Mouse (Mus musculus) left cerebral cortex, postnatal 25 days (tissue): Measurements from ENCODE around the gene Rnf113a2. TPM values are rescaled to one million over a fixed set of nuclear protein-coding genes. Genes with fewer than 3 reads are reported as not detected.

Experiments used
- DNase-seq, 2 experiments: peaks; one replicate each; pipeline ENCODE4 v3.0.0; 2022; ENCODE audit warnings: low spot score in 2 of 2, mixed read lengths in 1 of 2
- intact Hi-C: fragments of 180-260 bp; cut with DNase I; formaldehyde crosslinking; loops from one replicate; pipeline ENCODE4 v1.15.1; 2025
- total RNA-seq, 2 experiments: library from RNA; stranded (reverse); gene quantifications; 2 replicates each; pipeline ENCODE4 v1.2.3; 2021

The Rnf113a2 gene
- total RNA-seq: 10 to 100 TPM; 12.8 to 14.7 TPM

DNA sequence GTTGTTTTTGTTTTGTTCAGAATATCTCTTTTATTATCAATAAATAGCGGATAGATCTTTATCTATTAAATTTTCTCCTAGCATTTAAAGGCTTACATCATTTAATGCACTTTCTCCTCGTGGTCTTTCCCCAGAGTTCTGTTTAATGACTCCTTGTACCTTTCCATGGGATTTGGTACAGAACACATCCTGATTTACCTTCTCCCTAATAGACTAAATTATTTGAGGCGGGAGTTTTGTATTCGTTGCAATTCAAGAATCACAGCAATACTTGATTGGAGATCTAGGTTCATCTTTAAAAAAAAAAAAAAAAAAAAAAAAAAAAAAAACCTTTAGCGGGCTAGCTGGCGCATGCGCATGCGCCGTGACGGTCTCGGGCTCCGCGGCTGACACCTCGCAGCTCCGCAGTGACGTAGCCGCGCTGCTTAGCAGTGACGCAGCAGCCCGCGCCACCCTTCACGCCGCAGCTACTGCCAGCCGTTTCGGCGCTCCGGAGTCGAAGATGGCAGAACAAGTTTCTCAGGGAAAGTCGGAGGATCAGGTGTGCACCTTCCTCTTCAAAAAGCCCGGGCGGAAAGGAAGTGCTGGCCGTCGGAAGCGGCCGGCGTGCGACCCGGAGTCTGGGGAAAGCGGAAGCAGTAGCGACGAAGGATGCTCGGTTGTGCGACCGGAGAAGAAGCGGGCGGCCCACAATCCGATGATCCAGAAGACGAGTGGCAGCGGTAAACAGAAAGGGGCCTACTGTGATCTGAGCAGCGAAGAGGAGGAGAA lies at the start of gene Rnf113a2:
TSS of gene Rnf113a2 (plus strand) at position 363 of the 771 bp plus-strand sequence.
- intact Hi-C loops: loop anchor here (2.0 kb wide), 1 partner anchor 34 kb away; the partner anchor contains the start of genes Aldh6a1 and Lin52
- peak; percentile 87 to 88 for DNase-seq

DNA sequence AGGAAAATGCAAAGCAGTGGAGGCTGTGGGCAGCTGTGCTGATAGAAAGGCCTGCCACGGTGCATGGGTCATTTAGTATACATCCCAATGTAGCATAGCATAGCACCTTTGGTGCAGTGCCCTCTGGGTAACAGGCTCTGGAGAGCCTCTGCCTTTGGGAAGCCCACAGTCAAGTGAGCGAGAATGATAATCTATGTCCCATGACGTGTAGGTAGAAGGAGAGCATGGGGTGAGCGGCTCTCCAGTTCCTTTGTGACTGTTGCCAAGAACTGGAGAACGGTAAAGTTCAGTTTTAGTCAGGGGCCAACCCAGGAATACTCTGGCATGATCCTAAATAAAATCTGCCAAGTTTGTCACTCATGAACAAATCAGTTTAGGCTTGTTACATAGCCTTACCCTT lies 45.3 kb upstream of the Rnf113a2 start:
- DNase-seq: no peak
- intact Hi-C loops: no loop called here

- no peak for DNase-seq
- intact Hi-C loops: no loop called here
These were observed 43.0 kb upstream of the Rnf113a2 start for GRCm38 (mm10) chr12:84373831-84374481.

GRCm38 (mm10) chr12:84382369-84382768 lies 34.6 kb upstream of the Rnf113a2 start:
- intact Hi-C loops: no loop called here
- no peak for DNase-seq

- intact Hi-C loops: no loop called here
- no peak for DNase-seq
These were observed 32.3 kb upstream of the Rnf113a2 start for GRCm38 (mm10) chr12:84384644-84385081.

DNA sequence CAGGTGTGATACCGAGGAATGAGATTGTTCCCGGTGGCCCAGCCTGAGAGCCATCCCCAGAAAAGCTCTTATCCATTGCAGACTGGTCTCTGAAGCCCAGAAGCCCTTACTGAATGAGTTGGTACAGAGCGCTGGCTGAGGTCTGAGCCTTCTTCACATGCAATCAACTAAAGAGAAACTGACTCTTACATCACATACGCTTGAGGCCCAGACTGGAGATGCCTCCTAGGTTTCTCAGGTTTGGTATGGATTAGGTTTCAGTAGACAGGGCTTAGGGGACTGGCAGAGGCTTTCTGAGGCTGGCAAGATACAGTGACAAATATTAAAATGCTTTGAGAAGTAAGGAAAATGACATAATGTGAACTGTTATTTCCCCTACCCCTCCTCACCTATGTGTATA lies 31.6 kb upstream of the Rnf113a2 start:
- DNase-seq: no peak
- intact Hi-C loops: no loop called here

DNA sequence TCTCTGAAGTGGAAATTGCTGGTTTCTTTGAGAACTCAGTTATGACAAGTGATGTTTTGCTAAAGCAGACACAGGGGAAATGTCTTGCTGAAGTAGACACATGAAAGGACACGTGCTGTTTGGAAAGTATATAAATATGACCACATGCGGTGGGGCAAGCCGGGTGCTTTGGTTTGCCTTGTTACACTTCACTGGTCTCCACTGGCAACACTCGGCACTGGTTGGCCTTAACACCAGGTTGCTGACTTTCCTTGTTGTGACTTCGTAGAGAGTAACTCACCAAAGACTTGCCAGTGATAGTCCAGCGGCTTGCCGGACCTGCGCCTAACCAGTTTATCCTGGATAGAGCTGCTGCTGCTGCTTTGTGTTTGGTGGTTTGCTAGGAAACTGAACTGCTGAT lies 28.9 kb upstream of the Rnf113a2 start:
- intact Hi-C loops: no loop called here
- DNase-seq: no peak

DNA sequence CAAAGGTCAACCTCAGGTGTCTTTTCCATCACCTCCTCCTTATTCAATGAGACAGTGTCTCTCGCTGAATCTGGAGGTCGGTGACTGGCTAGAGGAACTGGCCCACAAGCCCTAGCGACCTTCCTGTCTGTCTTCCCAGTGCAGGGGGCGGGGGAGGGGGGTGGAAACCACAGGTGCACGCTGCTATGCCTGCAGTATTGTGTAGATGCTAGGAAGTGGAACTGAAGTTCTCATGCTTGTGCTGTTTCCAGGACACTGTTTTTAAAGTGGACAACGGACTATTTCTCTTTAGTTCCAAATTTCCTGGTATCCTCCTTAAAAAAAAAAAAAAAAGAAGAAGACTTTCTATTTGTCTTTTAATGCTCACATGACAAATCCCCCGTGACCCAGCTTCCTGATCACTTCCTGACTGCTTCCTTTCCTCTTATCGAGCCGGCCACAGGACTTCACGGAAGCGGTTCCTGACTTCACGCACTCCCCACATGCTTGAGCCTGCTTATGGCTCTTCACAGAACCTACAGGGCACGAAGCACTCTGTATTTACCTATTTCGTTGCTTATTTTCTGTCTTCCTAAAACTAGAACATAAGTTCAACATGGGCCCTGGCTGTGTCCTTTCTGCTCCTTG lies 28.1 kb upstream of the Rnf113a2 start:
- intact Hi-C loops: no loop called here
- no peak for DNase-seq

DNA sequence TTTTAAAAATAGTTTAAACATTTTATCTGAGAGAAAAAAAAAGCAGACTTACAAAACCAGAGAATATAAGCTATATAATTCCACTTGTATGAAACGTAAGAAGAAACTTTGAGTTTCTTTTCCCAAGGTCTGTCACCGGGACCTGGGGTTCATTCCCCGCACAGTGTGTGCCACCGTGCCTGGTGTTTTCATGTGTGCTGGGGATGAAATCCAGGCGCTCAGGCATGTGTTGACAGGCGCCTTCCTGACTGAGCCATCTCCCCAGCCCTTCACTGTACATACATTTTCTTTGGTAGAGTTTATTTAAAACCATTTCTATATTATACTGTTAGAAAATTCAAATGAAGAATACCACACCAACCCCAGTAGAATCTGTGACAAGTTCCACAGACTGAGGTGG lies 26.7 kb upstream of the Rnf113a2 start:
- DNase-seq: no peak
- intact Hi-C loops: no loop called here

DNA sequence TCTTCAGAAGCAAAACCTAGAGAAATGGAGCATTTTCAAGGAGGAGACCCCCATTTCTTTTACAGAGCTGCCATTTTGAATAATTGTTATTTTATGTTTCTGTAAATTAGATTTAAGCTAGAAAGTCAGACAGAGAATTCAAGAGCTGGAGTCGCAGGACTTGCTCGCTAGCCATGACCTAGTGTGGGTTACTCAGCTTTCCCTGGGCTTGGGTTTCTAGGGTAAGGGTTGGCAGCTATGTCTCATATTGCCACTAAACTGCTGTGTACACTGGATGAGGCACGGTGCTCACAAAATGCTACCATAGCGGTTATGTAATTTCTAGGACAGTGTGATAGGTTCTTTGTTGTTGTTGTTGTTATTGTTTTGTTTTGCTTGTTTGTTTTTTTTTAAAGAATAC lies 24.3 kb upstream of the Rnf113a2 start:
- intact Hi-C loops: no loop called here
- DNase-seq: no peak

DNA sequence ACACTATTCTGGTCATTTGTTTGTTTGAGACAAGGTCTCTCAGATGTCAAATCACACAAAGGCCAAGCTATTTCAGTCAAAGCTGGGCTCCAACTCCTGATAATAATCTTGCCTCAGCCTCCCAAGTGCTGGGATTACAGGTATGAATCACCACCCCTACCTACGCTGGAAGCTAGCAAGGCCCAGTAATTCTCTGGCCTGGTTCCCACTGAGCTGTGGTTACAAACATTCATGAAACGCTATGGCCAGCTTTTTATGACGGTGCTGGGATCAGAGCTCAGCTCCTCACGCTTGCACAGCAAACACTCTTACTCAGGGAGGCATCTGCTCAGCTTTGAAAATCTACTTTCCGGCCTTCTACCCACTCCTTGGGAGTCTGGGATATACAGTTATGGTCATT lies 23.1 kb upstream of the Rnf113a2 start:
- DNase-seq: no peak
- intact Hi-C loops: no loop called here

GRCm38 (mm10) chr12:84396947-84397679 lies 19.9 kb upstream of the Rnf113a2 start:
- intact Hi-C loops: no loop called here
- DNase-seq: no peak

DNA sequence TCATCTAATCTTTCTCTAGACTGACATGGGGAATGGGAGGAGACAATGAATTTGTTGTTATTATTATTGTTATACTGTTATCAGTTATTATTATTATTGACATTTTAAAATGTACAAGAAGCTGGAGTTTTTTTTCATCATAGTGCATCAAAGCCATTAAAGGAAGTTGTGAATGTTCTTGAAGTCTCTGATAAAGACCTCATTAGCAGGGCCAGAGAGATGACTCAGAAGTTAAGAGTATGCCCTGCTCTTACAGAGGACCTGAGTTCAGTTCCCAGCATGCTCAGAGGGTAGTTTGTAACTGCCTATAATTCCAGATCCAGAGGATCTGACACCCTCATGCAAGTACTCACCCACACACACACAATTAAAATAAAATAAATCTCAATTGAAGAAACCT lies 19.3 kb upstream of the Rnf113a2 start:
- intact Hi-C loops: no loop called here
- DNase-seq: no peak

DNA sequence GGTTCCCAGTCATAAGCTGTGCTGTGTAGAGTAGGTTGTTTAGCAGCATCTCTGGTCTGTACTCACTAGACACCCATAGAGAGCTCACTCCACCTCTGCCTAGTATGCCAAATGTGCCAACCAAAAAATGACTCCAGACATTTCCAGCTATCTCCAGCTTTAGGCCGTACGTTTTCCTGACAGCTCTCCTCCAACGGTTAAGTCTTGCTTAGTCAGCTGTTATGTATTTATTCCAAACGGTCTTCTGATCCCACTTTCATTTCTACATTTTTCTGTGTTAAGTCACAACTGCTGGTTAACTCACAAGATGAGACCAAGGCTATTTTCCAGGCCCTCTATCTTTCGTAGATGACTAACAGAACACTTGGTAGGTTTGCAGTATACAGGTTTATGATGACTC lies 18.4 kb upstream of the Rnf113a2 start:
- intact Hi-C loops: no loop called here
- DNase-seq: no peak

- intact Hi-C loops: no loop called here
- DNase-seq: no peak
These were observed 17.9 kb upstream of the Rnf113a2 start for GRCm38 (mm10) chr12:84399135-84399534.

DNA sequence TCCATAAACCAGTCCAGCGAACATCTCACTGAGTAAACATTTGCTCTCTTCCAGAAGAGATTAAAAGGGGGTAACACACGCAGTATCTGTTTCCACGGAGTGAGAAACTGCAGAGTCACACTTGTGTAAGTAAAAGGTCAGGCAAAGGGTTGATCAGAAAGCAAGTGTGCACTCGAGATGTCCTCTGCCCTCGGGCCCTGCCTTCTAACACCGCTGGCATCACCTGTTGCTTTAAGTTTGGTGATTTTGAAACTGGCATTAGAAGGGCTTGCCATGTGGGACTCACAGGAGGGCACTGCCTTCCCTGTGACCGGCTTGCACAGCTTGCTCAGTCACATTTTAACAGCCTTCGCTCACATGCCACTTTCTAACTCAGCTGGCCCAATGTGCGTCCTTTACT lies 17.3 kb upstream of the Rnf113a2 start:
- intact Hi-C loops: no loop called here
- no peak for DNase-seq

DNA sequence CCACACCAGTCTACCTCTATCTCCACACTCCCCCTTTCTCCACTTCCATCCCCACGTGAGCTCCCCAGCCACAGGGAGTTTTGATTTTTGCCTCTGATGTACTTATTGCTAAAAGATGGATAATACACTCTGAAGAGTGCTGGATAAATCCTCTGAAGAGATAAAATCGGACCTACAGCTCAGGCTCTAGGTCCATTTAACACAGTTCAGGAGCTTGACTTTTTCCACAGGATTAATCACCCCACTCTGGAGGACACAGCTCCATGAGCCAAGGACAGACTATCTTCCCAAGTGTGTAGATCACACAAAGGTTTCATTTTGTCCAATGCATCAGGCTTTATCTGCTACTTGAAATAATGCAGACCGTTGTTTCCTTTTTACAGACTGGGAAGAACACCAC lies 16.9 kb upstream of the Rnf113a2 start:
- no peak for DNase-seq
- intact Hi-C loops: no loop called here

GRCm38 (mm10) chr12:84400653-84401052 lies 16.3 kb upstream of the Rnf113a2 start:
- intact Hi-C loops: no loop called here
- DNase-seq: no peak

DNA sequence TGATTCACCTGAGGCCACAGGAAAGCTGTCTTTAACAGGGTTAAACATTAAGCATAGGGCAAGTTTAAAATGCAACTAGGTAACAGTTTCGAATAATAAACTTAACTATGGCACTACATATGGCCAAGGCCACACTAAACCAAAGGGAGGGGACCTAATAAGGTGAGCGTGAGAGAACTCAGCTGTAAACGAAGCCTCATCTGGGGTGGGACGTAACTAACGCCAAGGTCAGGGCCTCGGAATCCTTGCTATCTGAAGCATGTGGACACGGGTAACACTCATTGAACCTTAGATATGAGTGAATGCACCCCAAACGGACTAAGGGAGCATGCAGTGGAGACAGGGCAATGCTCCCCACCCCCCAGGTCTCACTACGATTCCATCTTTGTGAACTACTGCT lies 14.1 kb upstream of the Rnf113a2 start:
- intact Hi-C loops: no loop called here
- no peak for DNase-seq

GRCm38 (mm10) chr12:84404541-84404940 lies 12.5 kb upstream of the Rnf113a2 start:
- intact Hi-C loops: no loop called here
- no peak for DNase-seq
